Mouse (Mus musculus): ENCODE results near the gene Nr1h3. TPM values are rescaled to one million over a fixed set of nuclear protein-coding genes. Genes with fewer than 3 reads are reported as not detected.

Gene Nr1h3
- polyA plus RNA-seq, 1 experiment = 38.8 TPM

DNA sequence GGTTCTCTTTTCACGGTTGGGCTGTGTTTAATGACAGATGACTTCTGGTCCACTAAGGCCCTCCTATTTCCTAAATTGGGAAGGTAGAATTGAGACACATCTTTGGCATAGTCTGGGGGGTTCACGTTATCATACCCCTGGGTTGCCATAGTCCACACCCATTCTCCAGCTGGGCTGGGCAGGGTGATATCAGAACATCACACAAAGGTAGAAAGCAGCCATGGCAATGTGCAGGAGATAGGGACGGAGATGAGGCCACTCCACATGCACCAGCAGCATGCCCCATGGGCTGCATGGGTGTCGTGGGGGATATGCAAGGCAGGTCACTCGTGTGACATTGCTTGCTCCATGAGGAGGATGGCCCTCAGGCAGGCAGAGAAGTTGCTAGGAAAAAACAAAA is 39.1 kb downstream of the Nr1h3 start:
- no peak overlapping the region for H3K4me3 ChIP-seq (ENCODE audit: control insufficient read depth, insufficient read depth, low read length)
- DNase-seq = no peak
- H3K27me3 ChIP-seq (ENCODE audit: control insufficient read depth, insufficient read depth, low read length) = no peaks in the 10 kb centered on the region
- peaks cover 95% of the 10 kb centered on the region for H3K36me3 ChIP-seq (ENCODE audit: control insufficient read depth, insufficient read depth, low read length)
- H3K4me1 ChIP-seq (replicated peaks; ENCODE audit: control insufficient read depth, insufficient read depth, low read length) = no peaks in the 10 kb centered on the region
- 93% methylated on average over 5 of the region's 5 CpGs for WGBS
- TF ChIP-seq CTCF (IDR thresholded peaks at IDR 0.05; ENCODE audit: borderline replicate concordance, control insufficient read depth, extremely low read depth, insufficient read depth, low read length, poor library complexity) (no peak), POLR2A (IDR thresholded peaks at IDR 0.05; ENCODE audit: control insufficient read depth, extremely low read depth, insufficient read depth, low read length, poor library complexity) (no peak)
- no peak overlapping the region for H3K27ac ChIP-seq (ENCODE audit: control insufficient read depth, insufficient read depth, low read length)

DNA sequence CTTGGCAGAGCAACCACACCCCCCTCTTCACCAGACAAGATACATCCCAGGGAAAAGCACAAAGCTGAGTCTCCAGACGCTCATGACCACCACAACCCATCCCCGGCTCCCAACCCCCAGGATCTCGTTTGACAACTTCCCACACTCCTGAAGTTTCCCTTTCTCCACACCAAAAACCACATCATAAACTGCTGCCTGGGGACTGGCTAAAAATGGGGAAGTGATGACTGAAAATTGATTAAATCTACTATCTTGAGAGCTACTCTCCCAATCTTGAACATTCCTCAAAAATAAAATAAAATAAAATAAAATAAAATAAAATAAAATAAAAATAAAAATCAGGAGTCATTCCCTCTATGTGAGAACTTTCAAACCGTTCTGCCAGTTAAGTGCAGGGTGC is 39.7 kb downstream of the Nr1h3 start:
- 82% methylated on average over 4 of the region's 4 CpGs for WGBS
- peaks cover 95% of the 10 kb centered on the region for H3K36me3 ChIP-seq (ENCODE audit: control insufficient read depth, insufficient read depth, low read length)

DNA sequence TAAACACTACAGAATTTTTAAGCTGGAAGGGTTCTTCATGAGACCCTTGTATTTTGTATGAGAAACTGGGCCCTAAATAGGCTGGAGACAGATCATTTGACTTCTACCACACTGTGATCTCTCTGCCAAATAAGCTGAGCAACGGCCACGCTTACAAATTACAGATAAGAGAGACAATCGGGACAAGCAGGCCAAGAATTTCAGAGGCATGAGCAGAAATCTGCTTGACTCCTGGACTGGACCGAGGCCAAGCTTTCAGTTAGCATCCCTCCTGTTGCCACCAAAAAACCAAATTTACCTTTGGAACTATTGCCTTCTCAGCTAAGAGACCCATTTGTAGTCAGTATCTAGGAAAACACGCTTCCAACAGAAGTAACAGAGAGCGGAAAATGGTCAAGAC is 42.0 kb downstream of the Nr1h3 start:
- Histone ChIP-seq H3K27me3 (ENCODE audit: control insufficient read depth, insufficient read depth, low read length) (no peaks in the 10 kb centered on the region), H3K27ac (ENCODE audit: control insufficient read depth, insufficient read depth, low read length) (no peak overlapping the region), H3K4me1 (replicated peaks; ENCODE audit: control insufficient read depth, insufficient read depth, low read length) (no peaks in the 10 kb centered on the region), H3K36me3 (ENCODE audit: control insufficient read depth, insufficient read depth, low read length) (peaks cover 96% of the 10 kb centered on the region), H3K4me3 (ENCODE audit: control insufficient read depth, insufficient read depth, low read length) (no peak overlapping the region)
- DNase-seq = no peak
- 96% methylated on average over 6 of the region's 6 CpGs for WGBS
- TF ChIP-seq POLR2A (IDR thresholded peaks at IDR 0.05; ENCODE audit: control insufficient read depth, extremely low read depth, insufficient read depth, low read length, poor library complexity) = no peak
- TF ChIP-seq CTCF (IDR thresholded peaks at IDR 0.05; ENCODE audit: borderline replicate concordance, control insufficient read depth, extremely low read depth, insufficient read depth, low read length, poor library complexity) = no peak

More for the DNA sequence above, 39.7 kb downstream of the Nr1h3 start:
- H3K27ac ChIP-seq (ENCODE audit: control insufficient read depth, insufficient read depth, low read length) = no peak overlapping the region
- H3K4me3 ChIP-seq (ENCODE audit: control insufficient read depth, insufficient read depth, low read length) = no peak overlapping the region
- no peaks in the 10 kb centered on the region for H3K27me3 ChIP-seq (ENCODE audit: control insufficient read depth, insufficient read depth, low read length)
- TF ChIP-seq CTCF (IDR thresholded peaks at IDR 0.05; ENCODE audit: borderline replicate concordance, control insufficient read depth, extremely low read depth, insufficient read depth, low read length, poor library complexity) = no peak
- TF ChIP-seq POLR2A (IDR thresholded peaks at IDR 0.05; ENCODE audit: control insufficient read depth, extremely low read depth, insufficient read depth, low read length, poor library complexity) = no peak
- no peak for DNase-seq
- H3K4me1 ChIP-seq (replicated peaks; ENCODE audit: control insufficient read depth, insufficient read depth, low read length) = no peaks in the 10 kb centered on the region

DNA sequence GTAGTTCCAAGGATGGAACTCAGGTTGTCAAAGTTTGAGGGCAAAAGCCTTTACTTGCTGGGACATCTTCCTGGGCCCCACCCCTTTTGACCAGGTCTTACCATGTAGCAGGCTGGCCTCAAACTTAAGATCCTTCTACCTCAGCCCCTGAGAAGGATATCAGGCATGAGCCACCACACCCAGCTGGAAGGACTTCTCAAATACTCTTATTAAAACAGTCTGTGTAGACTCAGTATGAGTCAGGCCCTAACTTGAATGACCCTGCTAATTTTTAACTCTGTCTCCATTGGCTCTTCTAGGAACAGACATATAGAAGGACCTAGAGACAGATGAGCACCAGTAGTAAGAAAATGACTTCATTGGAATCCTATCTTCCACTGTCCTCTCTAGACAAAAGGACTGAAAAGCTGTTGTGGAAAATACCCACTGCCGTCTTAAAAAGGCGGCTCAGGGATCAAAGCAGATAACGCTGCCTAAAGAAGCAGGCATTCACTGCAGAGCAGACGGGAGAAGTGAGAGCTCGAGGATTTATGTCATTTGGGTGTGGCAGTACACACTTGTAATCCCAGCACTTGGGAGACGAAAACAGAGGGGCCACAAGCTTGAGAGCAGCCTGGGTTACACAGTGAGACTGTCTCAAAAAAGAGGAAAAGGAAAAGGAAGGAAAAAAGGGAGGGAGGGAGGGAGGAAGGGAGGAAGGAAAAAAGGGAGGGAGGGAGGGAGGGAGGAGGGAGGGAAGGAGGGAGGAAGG is 45.5 kb downstream of the Nr1h3 start:
- Histone ChIP-seq H3K4me1 (replicated peaks; ENCODE audit: control insufficient read depth, insufficient read depth, low read length) (no peaks in the 10 kb centered on the region), H3K36me3 (ENCODE audit: control insufficient read depth, insufficient read depth, low read length) (peaks cover 97% of the 10 kb centered on the region), H3K27me3 (ENCODE audit: control insufficient read depth, insufficient read depth, low read length) (no peaks in the 10 kb centered on the region), H3K27ac (ENCODE audit: control insufficient read depth, insufficient read depth, low read length) (no peak overlapping the region), H3K4me3 (ENCODE audit: control insufficient read depth, insufficient read depth, low read length) (no peak overlapping the region)
- no peak for DNase-seq
- TF ChIP-seq CTCF (IDR thresholded peaks at IDR 0.05; ENCODE audit: borderline replicate concordance, control insufficient read depth, extremely low read depth, insufficient read depth, low read length, poor library complexity) (no peak), POLR2A (IDR thresholded peaks at IDR 0.05; ENCODE audit: control insufficient read depth, extremely low read depth, insufficient read depth, low read length, poor library complexity) (no peak)
- WGBS = 98% methylated on average over 6 of the region's 6 CpGs

DNA sequence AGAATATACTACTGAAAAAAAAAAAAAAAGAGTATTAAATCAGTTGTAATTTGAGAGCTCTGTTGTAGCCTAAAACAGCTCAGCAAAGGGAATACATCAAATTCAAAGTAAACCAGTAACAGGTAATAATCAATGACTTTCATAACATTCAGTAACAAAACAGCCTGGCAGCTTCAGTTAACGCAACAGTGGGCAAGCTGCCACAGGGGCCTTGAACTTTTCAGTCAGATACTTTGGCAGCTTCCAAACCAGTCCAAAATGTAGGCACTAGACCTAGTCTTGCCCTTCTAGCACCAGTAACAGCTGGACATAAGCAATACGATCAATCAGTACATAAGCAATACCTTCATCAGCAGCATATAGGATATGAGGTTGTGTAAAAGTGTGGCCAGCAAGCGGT is 48.5 kb downstream of the Nr1h3 start:
- Histone ChIP-seq H3K4me3 (ENCODE audit: control insufficient read depth, insufficient read depth, low read length) (no peak overlapping the region), H3K27me3 (ENCODE audit: control insufficient read depth, insufficient read depth, low read length) (no peaks in the 10 kb centered on the region), H3K27ac (ENCODE audit: control insufficient read depth, insufficient read depth, low read length) (no peak overlapping the region), H3K36me3 (ENCODE audit: control insufficient read depth, insufficient read depth, low read length) (peaks cover 92% of the 10 kb centered on the region), H3K4me1 (replicated peaks; ENCODE audit: control insufficient read depth, insufficient read depth, low read length) (no peaks in the 10 kb centered on the region)
- TF ChIP-seq POLR2A (IDR thresholded peaks at IDR 0.05; ENCODE audit: control insufficient read depth, extremely low read depth, insufficient read depth, low read length, poor library complexity) (no peak), CTCF (IDR thresholded peaks at IDR 0.05; ENCODE audit: borderline replicate concordance, control insufficient read depth, extremely low read depth, insufficient read depth, low read length, poor library complexity) (no peak)
- no peak for DNase-seq
- 97% methylated on average over 3 of the region's 3 CpGs for WGBS

DNA sequence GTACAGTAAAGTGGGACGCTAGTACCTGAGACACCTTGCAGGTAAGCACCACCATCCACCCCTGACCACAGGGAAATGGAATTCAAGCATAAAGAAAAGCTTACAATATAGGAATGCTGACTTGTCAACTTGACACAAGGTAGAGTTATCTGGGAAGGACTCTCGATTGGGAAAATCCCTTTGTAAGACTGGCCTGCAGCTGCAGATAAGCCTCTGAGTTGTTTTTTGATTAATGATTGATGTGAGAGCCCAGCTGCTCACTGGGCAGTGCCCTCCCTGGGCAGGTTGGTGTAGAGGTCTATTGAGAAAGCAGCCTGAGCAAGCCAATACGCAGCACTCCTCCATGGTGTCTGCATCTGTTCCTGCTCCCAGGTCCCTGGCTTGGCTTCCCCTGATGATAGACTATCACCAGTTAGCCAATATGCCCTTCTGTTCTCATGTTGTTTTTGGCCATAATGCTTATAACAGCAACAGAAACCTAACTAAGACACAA is 49.7 kb downstream of the Nr1h3 start:
- WGBS = 92% methylated on average over 3 of the region's 3 CpGs
- H3K36me3 ChIP-seq (ENCODE audit: control insufficient read depth, insufficient read depth, low read length) = peaks cover 91% of the 10 kb centered on the region
- H3K4me1 ChIP-seq (replicated peaks; ENCODE audit: control insufficient read depth, insufficient read depth, low read length) = no peaks in the 10 kb centered on the region
- no peak for DNase-seq
- TF ChIP-seq POLR2A (IDR thresholded peaks at IDR 0.05; ENCODE audit: control insufficient read depth, extremely low read depth, insufficient read depth, low read length, poor library complexity) (no peak), CTCF (IDR thresholded peaks at IDR 0.05; ENCODE audit: borderline replicate concordance, control insufficient read depth, extremely low read depth, insufficient read depth, low read length, poor library complexity) (no peak)
- no peaks in the 10 kb centered on the region for H3K27me3 ChIP-seq (ENCODE audit: control insufficient read depth, insufficient read depth, low read length)
- H3K4me3 ChIP-seq (ENCODE audit: control insufficient read depth, insufficient read depth, low read length) = no peak overlapping the region
- H3K27ac ChIP-seq (ENCODE audit: control insufficient read depth, insufficient read depth, low read length) = no peak overlapping the region
